Mouse (Mus musculus) lung, postnatal 0 days (tissue): ENCODE results near the gene Slc37a1.
A peak's percentile ranks its signal among the peaks of the same experiment; 100 is the strongest.

Experiments
- CTCF ChIP-seq: IDR thresholded peaks from 2 replicates; pipeline ENCODE4 v1.5.1; 2016; ENCODE audit warnings: antibody characterized with exemption, mild to moderate bottlenecking
- EP300 ChIP-seq: IDR thresholded peaks from 2 replicates; pipeline ENCODE4 v1.6.1; 2016; ENCODE audit warnings: antibody characterized with exemption, mild to moderate bottlenecking, control low read depth

DNA sequence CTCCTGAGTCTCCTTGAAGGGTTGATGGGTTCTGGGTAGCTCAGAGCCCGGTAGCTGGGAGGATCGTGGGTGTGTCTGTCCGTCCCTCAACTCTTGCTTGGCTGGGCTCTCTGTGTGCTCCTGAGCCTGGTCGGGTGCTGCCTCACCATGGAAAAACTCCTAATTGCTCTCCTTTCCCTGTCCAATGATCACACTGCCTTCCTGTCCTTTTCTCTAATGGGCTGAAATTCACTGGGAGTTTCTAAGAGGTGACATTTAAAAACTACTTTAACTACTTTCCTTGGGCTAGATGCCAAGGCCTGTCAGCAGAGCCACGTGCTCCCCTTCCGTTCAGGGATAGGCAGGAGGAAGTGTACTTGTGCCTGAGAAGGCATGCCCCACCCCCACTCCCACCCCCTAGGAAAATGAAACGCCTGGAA lies 10.9 kb downstream of the Slc37a1 start:
- peak; percentile 44; the same call in 1 of the 2 replicates for TF ChIP-seq CTCF
- peak; percentile 61; the same call in 1 of the 2 replicates for TF ChIP-seq EP300
